Mouse (Mus musculus) kidney, postnatal 10 days (tissue): ENCODE results near the gene Ccdc63.
"Not testable (repeated sequence)": the region's sequence is repeated elsewhere in the genome, so short reads cannot be mapped to it uniquely, and the experiment has no call there.

ENCODE experiments used
- DNase-seq: peaks from one replicate; pipeline ENCODE4 v3.0.0; 2021; ENCODE audit warnings: mixed read lengths

Gene Ccdc63

GRCm38 (mm10) chr5:122148107-122148506 is 7.5 kb upstream of the Ccdc63 start:
- DNase-seq, result no peak

- DNase-seq, result no peak
Observed at GRCm38 (mm10) chr5:122146609-122147008, 6.0 kb upstream of the Ccdc63 start.

- peak; percentile 79 for DNase-seq
Observed at GRCm38 (mm10) chr5:122146056-122146580, 5.5 kb upstream of the Ccdc63 start.

GRCm38 (mm10) chr5:122145381-122146055 is 4.9 kb upstream of the Ccdc63 start:
- peak; percentile 76 for DNase-seq

- DNase-seq, result no peak
Observed at GRCm38 (mm10) chr5:122144825-122145224, 4.2 kb upstream of the Ccdc63 start.

- peak; percentile 50 for DNase-seq
Observed at GRCm38 (mm10) chr5:122143543-122143942, 2.9 kb upstream of the Ccdc63 start.

- peak; percentile 73 for DNase-seq
Observed at GRCm38 (mm10) chr5:122142230-122142992, 1.8 kb upstream of the Ccdc63 start.

GRCm38 (mm10) chr5:122139771-122140170 is 852 bp downstream of the Ccdc63 start:
- DNase-seq, result not testable (repeated sequence)

GRCm38 (mm10) chr5:122138856-122139255 is 1.8 kb downstream of the Ccdc63 start:
- no peak for DNase-seq

GRCm38 (mm10) chr5:122136508-122137408 is 3.9 kb downstream of the Ccdc63 start:
- DNase-seq, result peak; percentile 63

GRCm38 (mm10) chr5:122135290-122135882 is 5.2 kb downstream of the Ccdc63 start:
- no peak for DNase-seq

- no peak for DNase-seq
Observed at GRCm38 (mm10) chr5:122134395-122135289, 6.0 kb downstream of the Ccdc63 start.

- no peak for DNase-seq
Observed at GRCm38 (mm10) chr5:122133050-122133389, 7.6 kb downstream of the Ccdc63 start.

GRCm38 (mm10) chr5:122132167-122133049 is 8.2 kb downstream of the Ccdc63 start:
- DNase-seq, result peak; percentile 18

GRCm38 (mm10) chr5:122131076-122132051 is 9.3 kb downstream of the Ccdc63 start:
- DNase-seq, result peak; percentile 94

- peak; percentile 12 for DNase-seq
Observed at GRCm38 (mm10) chr5:122130341-122130998, 10.2 kb downstream of the Ccdc63 start.

GRCm38 (mm10) chr5:122129068-122129655 is 11.5 kb downstream of the Ccdc63 start:
- DNase-seq, result peak; percentile 84

- peak; percentile 16 for DNase-seq
Observed at GRCm38 (mm10) chr5:122125211-122125760, 15.3 kb downstream of the Ccdc63 start.
